Mouse (Mus musculus): ENCODE results near the gene Cd200. TPM values are rescaled to one million over a fixed set of nuclear protein-coding genes. Genes with fewer than 3 reads are reported as not detected.
"Not testable (repeated sequence)": the region's sequence is repeated elsewhere in the genome, so short reads cannot be mapped to it uniquely, and the experiment has no call there.

Gene Cd200
- polyA plus RNA-seq, 1 experiment from 2014 or later: 10.2 TPM

DNA sequence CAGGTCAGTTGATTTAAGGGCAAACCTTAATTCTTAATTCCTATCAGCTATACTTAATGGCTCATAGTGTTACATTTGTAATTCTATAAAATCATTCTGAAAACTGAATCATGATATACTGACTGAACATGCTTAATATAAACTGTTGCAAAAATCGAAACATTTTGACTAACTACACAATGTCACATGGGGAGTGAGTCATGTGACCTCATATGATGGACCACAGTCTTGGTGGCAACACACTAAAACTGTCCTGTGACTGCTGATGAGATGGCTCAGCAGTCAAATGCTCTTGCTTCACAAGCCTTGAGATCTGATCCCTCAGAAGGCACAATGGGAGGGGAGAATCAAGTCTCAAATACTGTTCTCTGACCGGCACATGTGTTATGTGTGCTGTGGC lies 34.8 kb downstream of the Cd200 start:
- Histone ChIP-seq H3K4me1 (no peaks in the 10 kb centered on the region), H3K27me3 (ENCODE audit: poor library complexity, severe bottlenecking) (no peaks in the 10 kb centered on the region), H3K4me3 (no peak overlapping the region), H3K27ac (no peak overlapping the region), H3K9me3 (no peaks in the 10 kb centered on the region), H3K36me3 (replicated peaks) (no peaks in the 10 kb centered on the region)
- 84% methylated on average over 2 of the region's 2 CpGs for WGBS
- no peak for DNase-seq (ENCODE audit: extremely low spot score, low spot score)

DNA sequence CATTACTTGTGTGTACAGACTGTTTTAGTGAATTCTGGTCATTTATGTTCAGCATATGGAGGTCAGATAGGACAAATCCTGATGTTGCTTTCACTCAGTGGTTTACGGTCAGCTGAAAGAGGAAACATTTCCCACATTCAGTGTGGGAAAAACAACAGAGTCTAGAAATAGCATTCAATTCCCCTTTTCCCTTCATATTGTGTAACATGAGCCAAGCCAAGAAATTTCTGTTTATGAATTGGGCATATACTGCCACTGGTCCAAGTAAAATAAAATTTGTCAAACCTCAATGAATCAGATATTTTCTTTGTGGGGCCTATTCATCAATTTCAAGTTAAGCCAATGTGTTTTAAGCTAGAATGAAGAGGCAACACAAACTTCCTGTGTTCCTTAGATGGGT lies 37.8 kb downstream of the Cd200 start:
- 92% methylated on average over 1 of the region's 1 CpGs for WGBS
- no peak for DNase-seq (ENCODE audit: extremely low spot score, low spot score)

DNA sequence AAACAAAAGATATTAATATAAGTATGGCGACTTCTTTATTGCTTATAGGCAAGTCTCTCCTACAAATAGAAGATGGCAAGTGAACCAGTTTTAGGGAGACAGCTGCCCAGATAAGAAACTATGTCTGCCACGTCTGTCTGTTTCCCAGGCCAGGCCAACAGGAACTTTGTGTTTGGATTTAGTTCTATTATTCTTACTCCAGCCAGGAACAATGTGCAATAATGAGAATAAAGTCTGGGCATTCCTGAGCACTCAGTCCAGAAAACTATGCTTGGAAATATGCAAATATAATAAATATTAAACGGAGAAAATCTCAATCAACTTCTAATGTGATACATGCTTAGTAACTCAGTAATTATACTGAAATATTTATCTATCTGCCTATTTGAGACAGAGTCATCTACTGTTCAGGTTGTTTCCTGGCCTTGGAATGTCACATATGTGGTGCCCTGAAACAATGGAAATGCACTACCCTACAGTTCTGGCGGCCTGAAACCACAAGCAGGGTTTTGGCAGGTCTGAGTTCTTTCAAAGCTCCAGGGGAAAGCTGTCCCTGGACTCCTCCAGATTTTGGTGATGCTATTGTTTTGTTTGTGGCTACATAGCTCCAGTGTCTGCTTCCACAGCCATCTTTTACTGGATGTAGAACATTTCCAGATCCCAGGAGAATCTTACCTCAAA lies 39.4 kb downstream of the Cd200 start:
- H3K36me3 ChIP-seq (replicated peaks): no peaks in the 10 kb centered on the region
- 76% methylated on average over 4 of the region's 4 CpGs for WGBS
- no peak overlapping the region for H3K27ac ChIP-seq
- DNase-seq (ENCODE audit: extremely low spot score, low spot score): no peak
- H3K9me3 ChIP-seq: no peaks in the 10 kb centered on the region
- no peak overlapping the region for H3K4me3 ChIP-seq
- H3K27me3 ChIP-seq (ENCODE audit: poor library complexity, severe bottlenecking): no peaks in the 10 kb centered on the region
- H3K4me1 ChIP-seq: peaks cover 4% of the 10 kb centered on the region; the same call in 1 of the 2 replicates

More for the DNA sequence above, 37.8 kb downstream of the Cd200 start:
- Histone ChIP-seq H3K9me3 (no peaks in the 10 kb centered on the region), H3K27me3 (ENCODE audit: poor library complexity, severe bottlenecking) (no peaks in the 10 kb centered on the region), H3K4me3 (no peak overlapping the region), H3K4me1 (peaks cover 4% of the 10 kb centered on the region; the same call in 1 of the 2 replicates), H3K36me3 (replicated peaks) (no peaks in the 10 kb centered on the region), H3K27ac (no peak overlapping the region)

DNA sequence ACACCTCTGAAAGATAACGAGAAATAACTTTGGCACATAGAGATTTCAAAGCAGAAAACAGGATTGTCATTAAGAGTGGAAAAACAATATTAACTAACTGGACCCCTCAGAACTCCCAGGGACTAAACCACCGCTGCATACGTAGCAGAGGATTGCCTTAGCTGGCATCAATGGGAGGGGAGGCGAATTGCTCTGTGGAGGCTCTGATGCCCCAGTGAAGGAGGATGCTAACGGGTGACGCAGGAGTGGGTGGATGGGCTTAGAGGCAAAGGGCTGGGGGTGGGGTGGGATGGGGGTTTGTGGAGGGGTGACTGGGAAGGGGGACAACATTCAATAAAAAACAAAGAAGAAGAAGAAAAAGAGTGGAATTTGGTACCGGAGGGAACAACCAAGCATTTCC lies 42.7 kb downstream of the Cd200 start:
- Histone ChIP-seq H3K27me3 (ENCODE audit: poor library complexity, severe bottlenecking) (no peaks in the 10 kb centered on the region), H3K4me1 (peaks cover 4% of the 10 kb centered on the region; the same call in 1 of the 2 replicates), H3K27ac (no peak overlapping the region), H3K4me3 (no peak overlapping the region), H3K36me3 (replicated peaks) (no peaks in the 10 kb centered on the region), H3K9me3 (no peaks in the 10 kb centered on the region)
- 83% methylated on average over 7 of the region's 7 CpGs for WGBS
- DNase-seq (ENCODE audit: extremely low spot score, low spot score): no peak

DNA sequence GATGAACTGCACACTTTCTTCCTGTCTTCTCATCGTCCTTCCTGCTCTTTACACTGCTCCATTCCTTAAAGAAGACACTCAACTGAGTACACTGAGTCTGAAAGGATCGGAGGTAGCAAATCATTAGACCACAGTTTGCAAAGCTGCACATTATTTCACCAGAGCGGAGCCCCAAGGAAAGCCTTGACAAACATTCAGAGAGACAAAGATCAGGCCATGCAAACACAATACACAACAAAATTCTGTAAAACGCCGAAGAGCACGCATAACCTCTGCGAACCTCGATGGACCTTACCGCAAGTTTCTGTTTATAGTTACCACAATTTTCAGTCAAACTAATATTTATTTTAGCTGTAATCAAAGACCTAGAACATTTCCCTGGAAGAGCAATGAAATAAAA lies 43.5 kb downstream of the Cd200 start:
- H3K27ac ChIP-seq: no peak overlapping the region
- no peaks in the 10 kb centered on the region for H3K27me3 ChIP-seq (ENCODE audit: poor library complexity, severe bottlenecking)
- no peaks in the 10 kb centered on the region for H3K36me3 ChIP-seq (replicated peaks)
- no peaks in the 10 kb centered on the region for H3K9me3 ChIP-seq
- DNase-seq (ENCODE audit: extremely low spot score, low spot score): no peak
- peaks cover 4% of the 10 kb centered on the region; the same call in 1 of the 2 replicates for H3K4me1 ChIP-seq
- 94% methylated on average over 9 of the region's 9 CpGs for WGBS
- H3K4me3 ChIP-seq: no peak overlapping the region

DNA sequence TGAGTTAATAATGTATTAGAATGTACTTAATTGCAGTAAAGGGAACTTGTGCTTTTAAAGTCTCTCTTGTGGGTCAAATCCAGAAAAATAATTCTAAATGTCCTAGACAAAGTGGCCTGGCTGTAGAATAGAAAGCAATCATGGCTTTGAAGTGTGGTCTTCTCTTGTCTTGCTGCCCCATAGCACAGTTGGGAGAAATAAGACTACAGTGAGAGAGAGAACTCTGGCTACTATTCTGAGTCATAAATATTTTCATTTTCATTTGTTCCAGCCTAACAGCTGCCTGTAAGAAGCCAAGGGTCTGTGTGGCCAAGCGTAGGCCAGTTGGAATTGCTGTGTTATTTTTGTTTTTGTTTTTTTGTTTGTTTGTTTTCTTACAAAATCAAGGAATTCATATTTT lies 44.2 kb downstream of the Cd200 start:
- peaks cover 4% of the 10 kb centered on the region; the same call in 1 of the 2 replicates for H3K4me1 ChIP-seq
- no peak for DNase-seq (ENCODE audit: extremely low spot score, low spot score)
- no peaks in the 10 kb centered on the region for H3K36me3 ChIP-seq (replicated peaks)
- H3K4me3 ChIP-seq: no peak overlapping the region
- H3K27me3 ChIP-seq (ENCODE audit: poor library complexity, severe bottlenecking): no peaks in the 10 kb centered on the region
- H3K27ac ChIP-seq: no peak overlapping the region
- 96% methylated on average over 1 of the region's 1 CpGs for WGBS
- no peaks in the 10 kb centered on the region for H3K9me3 ChIP-seq

DNA sequence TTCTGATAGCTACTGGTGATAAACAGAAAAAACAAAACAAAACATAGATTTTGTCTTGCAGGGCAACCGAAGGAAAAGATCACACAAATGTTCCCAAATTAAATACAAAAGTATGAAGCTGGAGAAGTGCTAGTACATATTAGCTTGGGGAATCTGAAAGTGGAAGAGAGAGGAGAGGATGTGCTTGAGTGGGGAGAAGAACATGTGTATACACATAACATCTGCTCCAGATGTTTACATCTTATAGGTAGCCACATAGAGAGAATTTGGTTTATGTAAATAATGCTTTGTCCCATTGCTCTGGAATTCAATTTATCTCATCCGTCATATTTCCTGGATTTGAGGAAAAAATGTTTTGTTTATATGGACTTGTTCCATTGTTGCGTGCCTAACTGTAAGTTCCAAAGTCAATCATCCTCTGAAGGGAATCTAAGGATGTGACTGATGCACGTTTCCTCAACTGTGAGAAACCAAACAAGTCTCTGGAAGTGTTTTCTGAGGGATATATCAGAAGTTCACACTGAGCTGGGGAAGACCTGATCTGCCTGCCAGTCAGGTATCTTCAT lies 45.3 kb downstream of the Cd200 start:
- Histone ChIP-seq H3K27me3 (ENCODE audit: poor library complexity, severe bottlenecking) (no peaks in the 10 kb centered on the region), H3K36me3 (replicated peaks) (no peaks in the 10 kb centered on the region), H3K9me3 (no peaks in the 10 kb centered on the region), H3K4me3 (no peak overlapping the region), H3K4me1 (peaks cover 3% of the 10 kb centered on the region; the same call in 1 of the 2 replicates), H3K27ac (no peak overlapping the region)
- no peak for DNase-seq (ENCODE audit: extremely low spot score, low spot score)
- 84% methylated on average over 4 of the region's 4 CpGs for WGBS

DNA sequence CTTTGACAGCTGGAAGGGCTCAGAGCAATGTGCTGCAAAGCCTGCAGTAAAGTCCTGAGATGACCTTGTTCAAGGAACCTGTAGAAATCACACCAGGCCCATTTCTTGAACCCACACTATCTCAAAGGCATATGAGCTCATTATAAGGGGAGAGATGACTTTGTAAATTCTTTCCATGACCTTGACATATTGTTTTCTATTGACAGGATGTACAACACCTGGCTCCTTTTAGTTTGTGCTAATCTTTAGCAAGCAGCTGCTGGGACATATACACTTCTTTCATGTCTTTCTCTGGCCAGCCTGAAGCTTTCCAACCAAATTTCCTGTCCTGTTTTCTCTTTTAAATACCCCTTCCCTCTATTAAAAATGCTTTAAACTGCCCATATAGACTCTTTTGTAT lies 47.4 kb downstream of the Cd200 start:
- Histone ChIP-seq H3K4me3 (no peak overlapping the region), H3K27me3 (ENCODE audit: poor library complexity, severe bottlenecking) (no peaks in the 10 kb centered on the region), H3K27ac (no peak overlapping the region), H3K9me3 (no peaks in the 10 kb centered on the region), H3K36me3 (replicated peaks) (no peaks in the 10 kb centered on the region), H3K4me1 (no peaks in the 10 kb centered on the region)
- no peak for DNase-seq (ENCODE audit: extremely low spot score, low spot score)

DNA sequence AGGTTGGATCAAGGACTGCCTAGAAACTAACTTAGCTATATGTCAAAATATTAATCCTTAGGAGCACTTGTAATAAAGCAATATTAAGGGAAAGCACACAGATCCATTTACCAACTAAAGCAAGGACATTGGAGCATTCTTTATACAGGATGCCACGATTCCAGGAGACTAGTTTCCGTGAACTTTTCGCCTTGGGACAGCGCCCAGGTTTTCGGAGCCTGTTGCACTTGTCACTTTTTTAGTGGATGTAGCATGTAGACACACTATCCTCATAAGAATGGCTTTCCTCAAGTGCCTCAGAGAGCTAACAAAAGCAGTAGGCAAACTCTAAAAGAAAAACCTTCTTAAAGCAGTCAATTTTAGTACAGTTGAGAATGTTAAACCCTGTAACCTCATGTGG lies 50.4 kb downstream of the Cd200 start:
- H3K4me3 ChIP-seq; DNase-seq (ENCODE audit: extremely low spot score, low spot score); H3K27ac ChIP-seq; H3K27me3 ChIP-seq (ENCODE audit: poor library complexity, severe bottlenecking); H3K36me3 ChIP-seq (replicated peaks); H3K9me3 ChIP-seq; H3K4me1 ChIP-seq: not testable (repeated sequence)
- 90% methylated on average over 5 of the region's 5 CpGs for WGBS

DNA sequence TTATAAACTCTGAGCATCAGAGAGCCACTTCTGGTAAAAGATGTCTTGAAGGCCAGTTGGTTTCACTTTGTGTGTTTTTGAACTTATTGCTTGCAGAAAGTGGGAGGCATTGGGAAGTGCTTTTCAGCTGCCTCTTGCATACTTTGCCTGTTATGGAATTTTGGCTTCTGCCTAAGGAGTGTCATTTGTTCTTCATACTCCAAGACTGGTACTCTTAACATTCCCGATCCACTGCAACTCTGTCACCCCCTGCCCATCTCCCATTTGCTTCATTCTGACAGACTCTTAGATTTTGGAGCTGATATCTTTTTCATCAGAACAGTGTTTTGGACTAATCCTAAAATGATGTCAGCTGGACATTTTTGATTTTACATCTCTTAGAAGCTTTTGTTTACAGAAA lies 51.7 kb downstream of the Cd200 start:
- no peaks in the 10 kb centered on the region for H3K27me3 ChIP-seq (ENCODE audit: poor library complexity, severe bottlenecking)

DNA sequence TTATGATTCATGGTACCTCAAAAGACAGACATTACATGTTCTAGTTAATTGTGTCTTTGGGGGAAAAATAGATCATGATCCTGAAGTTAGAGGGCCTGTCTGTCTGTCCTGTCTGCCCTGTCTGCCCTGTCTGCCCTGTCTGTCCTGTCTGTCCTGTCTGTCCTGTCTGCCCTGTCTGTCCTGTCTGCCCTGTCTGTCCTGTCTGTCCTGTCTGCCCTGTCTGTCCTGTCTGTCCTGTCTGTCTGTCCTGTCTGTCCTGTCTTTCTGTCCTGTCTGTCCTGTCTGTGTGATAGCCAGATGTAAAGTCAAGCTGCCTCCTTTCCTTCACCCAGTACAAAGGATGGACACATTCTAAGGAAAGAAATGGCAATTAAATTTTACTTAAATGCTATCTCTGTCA lies 56.0 kb downstream of the Cd200 start:
- no peak overlapping the region for H3K27ac ChIP-seq
- H3K27me3 ChIP-seq (ENCODE audit: poor library complexity, severe bottlenecking): no peaks in the 10 kb centered on the region
- 0 out of 2 replicates have a peak, but pooled peaks cover 3% of the 10 kb centered on the region for H3K4me1 ChIP-seq
- no peak overlapping the region for H3K4me3 ChIP-seq
- H3K9me3 ChIP-seq: no peaks in the 10 kb centered on the region
- no peaks in the 10 kb centered on the region for H3K36me3 ChIP-seq (replicated peaks)
- peak; percentile 68 for DNase-seq (ENCODE audit: extremely low spot score, low spot score)

More for the DNA sequence above, 51.7 kb downstream of the Cd200 start:
- Histone ChIP-seq H3K9me3 (no peaks in the 10 kb centered on the region), H3K4me3 (no peak overlapping the region), H3K27ac (no peak overlapping the region), H3K36me3 (replicated peaks) (no peaks in the 10 kb centered on the region), H3K4me1 (no peaks in the 10 kb centered on the region)
- 91% methylated on average over 1 of the region's 1 CpGs for WGBS
- DNase-seq (ENCODE audit: extremely low spot score, low spot score): no peak

DNA sequence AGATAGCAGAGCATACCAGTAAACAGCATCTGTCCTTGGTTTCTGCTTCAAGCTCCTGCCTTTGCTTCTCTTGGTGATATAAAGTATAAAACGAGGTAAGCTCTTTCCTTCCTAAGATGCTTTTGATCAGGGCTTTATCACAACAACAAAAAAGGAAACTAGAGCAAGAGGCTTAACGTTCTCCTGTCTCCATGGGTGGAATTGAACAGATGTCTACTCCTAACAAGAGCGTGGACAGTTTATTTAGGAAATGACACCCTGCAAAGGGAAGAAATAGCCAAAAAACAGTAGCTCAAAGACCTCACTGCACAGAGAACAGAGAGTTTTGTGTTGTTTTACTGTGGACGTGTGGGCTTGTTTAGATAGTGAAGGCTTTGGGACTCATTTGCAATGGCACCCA lies 58.1 kb downstream of the Cd200 start:
- no peak overlapping the region for H3K4me3 ChIP-seq
- H3K36me3 ChIP-seq (replicated peaks): no peaks in the 10 kb centered on the region
- no peak for DNase-seq (ENCODE audit: extremely low spot score, low spot score)
- H3K9me3 ChIP-seq: no peaks in the 10 kb centered on the region
- H3K27me3 ChIP-seq (ENCODE audit: poor library complexity, severe bottlenecking): no peaks in the 10 kb centered on the region
- WGBS: 75% methylated on average over 4 of the region's 4 CpGs
- no peak overlapping the region for H3K27ac ChIP-seq
- 0 out of 2 replicates have a peak, but pooled peaks cover 3% of the 10 kb centered on the region for H3K4me1 ChIP-seq

DNA sequence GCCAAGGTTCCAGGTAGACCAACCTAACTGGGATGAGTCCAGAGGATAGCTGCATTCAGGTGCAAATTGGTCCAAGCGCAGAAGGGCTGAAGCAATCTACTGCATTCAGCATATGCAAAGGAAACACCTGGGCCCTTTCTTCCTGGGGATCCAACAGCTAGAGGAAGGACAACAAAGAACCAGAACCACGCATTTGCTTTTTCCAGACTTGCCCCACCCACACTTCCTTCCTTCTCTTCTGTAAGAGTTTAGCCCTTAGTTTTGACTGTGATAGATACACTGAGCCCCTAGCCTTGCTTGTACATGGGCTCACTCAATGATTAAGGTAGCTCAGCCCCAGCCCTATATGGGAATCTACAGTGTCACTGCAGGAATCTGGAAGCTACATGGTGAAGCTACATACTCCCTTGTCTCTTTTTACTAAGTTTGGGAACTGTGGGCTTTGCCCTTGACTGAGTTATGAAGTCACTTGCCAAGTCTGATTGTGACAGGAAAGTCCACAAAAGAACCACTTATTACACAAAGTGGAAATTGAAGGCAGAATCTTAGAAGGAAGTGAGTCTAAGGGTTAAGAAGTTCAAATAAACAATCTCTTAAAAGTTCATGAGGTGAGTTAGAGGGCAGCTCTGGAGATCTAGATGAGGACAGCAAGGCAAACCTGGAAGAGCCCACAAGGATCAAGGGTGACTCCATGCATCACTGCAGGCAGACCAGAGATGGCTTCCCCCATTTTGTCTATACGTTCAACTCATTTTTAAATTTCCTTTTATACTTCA lies 59.1 kb downstream of the Cd200 start:
- Histone ChIP-seq H3K4me3 (no peak overlapping the region), H3K36me3 (replicated peaks) (no peaks in the 10 kb centered on the region)
- WGBS: 81% methylated on average over 3 of the region's 3 CpGs

More for the DNA sequence above, 59.1 kb downstream of the Cd200 start:
- no peak overlapping the region for H3K27ac ChIP-seq
- no peak for DNase-seq (ENCODE audit: extremely low spot score, low spot score)
- 0 out of 2 replicates have a peak, but pooled peaks cover 3% of the 10 kb centered on the region for H3K4me1 ChIP-seq
- no peaks in the 10 kb centered on the region for H3K9me3 ChIP-seq
- no peaks in the 10 kb centered on the region for H3K27me3 ChIP-seq (ENCODE audit: poor library complexity, severe bottlenecking)

Measured in forebrain, embryonic 10.5 days (tissue).